Mouse (Mus musculus) erythroblast, adult 5-6 weeks (primary cell): ENCODE data around the gene Arpc1b. TPM values are rescaled to one million over a fixed set of nuclear protein-coding genes. Genes with fewer than 3 reads are reported as not detected.
"Not testable (repeated sequence)": the region's sequence is repeated elsewhere in the genome, so short reads cannot be mapped to it uniquely, and the experiment has no call there.

Experiments used
- ATAC-seq: replicated peaks from 2 replicates; pipeline ENCODE4 v1.8.0; 2016; ENCODE audit warnings: moderate number of reproducible peaks, mild to moderate bottlenecking, moderate TSS enrichment, inconsistent platforms; ENCODE audit not compliant: poor library complexity, low FRiP score, severe bottlenecking
- total RNA-seq, 2 experiments: library from RNA; stranded (forward) in 1 of 2; stranded (reverse) in 1 of 2; fragments of 150-400 nt in 1 of 2; fragments of 200-764, 138-1000 nt in 1 of 2; gene quantifications; 2 replicates each; pipeline versions ENCODE4 v1.2.3 to v1.2.4; 2015 to 2017; ENCODE audit warnings: low replicate concordance in 2 of 2

Arpc1b gene
- total RNA-seq, 2 experiments from 2014 or later = 60.5 to 74.1 TPM

GRCm38 (mm10) chr5:145112566-145112965, 1.4 kb upstream of the Arpc1b start:
- ATAC-seq = no peak

- no peak for ATAC-seq
Observed at GRCm38 (mm10) chr5:145113416-145113815, 599 bp upstream of the Arpc1b start.

- no peak for ATAC-seq
Observed at GRCm38 (mm10) chr5:145114606-145115473, 825 bp downstream of the Arpc1b start.

- no peak for ATAC-seq
Observed at GRCm38 (mm10) chr5:145115736-145116135, 1.7 kb downstream of the Arpc1b start.

- ATAC-seq = no peak
Observed at GRCm38 (mm10) chr5:145116316-145116715, 2.3 kb downstream of the Arpc1b start.

- ATAC-seq = peak; percentile 76
Observed at GRCm38 (mm10) chr5:145116916-145117315, 2.9 kb downstream of the Arpc1b start.

- ATAC-seq = no peak
Observed at GRCm38 (mm10) chr5:145118005-145118404, 4.0 kb downstream of the Arpc1b start.

- no peak for ATAC-seq
Observed at GRCm38 (mm10) chr5:145118461-145118860, 4.4 kb downstream of the Arpc1b start.

- peak; percentile 58; the same call in 1 of the 2 replicates for ATAC-seq
Observed at GRCm38 (mm10) chr5:145119385-145119784, 5.4 kb downstream of the Arpc1b start.

GRCm38 (mm10) chr5:145120921-145121320, 6.9 kb downstream of the Arpc1b start:
- no peak for ATAC-seq

- ATAC-seq = no peak
Observed at GRCm38 (mm10) chr5:145123396-145123795, 9.4 kb downstream of the Arpc1b start.

- no peak for ATAC-seq
Observed at GRCm38 (mm10) chr5:145126580-145126979, 12.6 kb downstream of the Arpc1b start.

- ATAC-seq = no peak
Observed at GRCm38 (mm10) chr5:145129124-145129523, 15.1 kb downstream of the Arpc1b start.

GRCm38 (mm10) chr5:145129773-145130172, 15.8 kb downstream of the Arpc1b start:
- ATAC-seq = not testable (repeated sequence)

- no peak for ATAC-seq
Observed at GRCm38 (mm10) chr5:145130191-145130590, 16.2 kb downstream of the Arpc1b start.

GRCm38 (mm10) chr5:145130995-145131394, 17.0 kb downstream of the Arpc1b start:
- no peak for ATAC-seq

GRCm38 (mm10) chr5:145133275-145133674, 19.3 kb downstream of the Arpc1b start:
- ATAC-seq = not testable (repeated sequence)

GRCm38 (mm10) chr5:145138836-145139235, 24.8 kb downstream of the Arpc1b start:
- no peak for ATAC-seq

GRCm38 (mm10) chr5:145139571-145140519, 25.8 kb downstream of the Arpc1b start, which contains the start of the genes Pdap1 and Bud31:
Gene Pdap1 (minus strand): TSS chr5:145140238.
Gene Bud31 (plus strand): TSS chr5:145140362.
- peak; percentile 88 for ATAC-seq

GRCm38 (mm10) chr5:145140611-145141010, 26.6 kb downstream of the Arpc1b start:
- peak; percentile 64 for ATAC-seq
